Mouse (Mus musculus) left cerebral cortex, adult 18-20 months (tissue): ENCODE data around the gene Trpc5. TPM values are rescaled to one million over a fixed set of nuclear protein-coding genes. Genes with fewer than 3 reads are reported as not detected.

Experiments used
- DNase-seq, 2 experiments: peaks; one replicate each; pipeline ENCODE4 v3.0.0; 2021 to 2022; ENCODE audit warnings: low spot score in 2 of 2, mixed read lengths in 1 of 2
- total RNA-seq, 2 experiments: library from RNA; stranded (reverse); gene quantifications; 2 replicates each; pipeline ENCODE4 v1.2.3; 2021

Gene Trpc5
- total RNA-seq, 2 experiments from 2014 or later, result 14.5 to 15.6 TPM

- no peak for DNase-seq
These were observed 349.6 kb downstream of the Trpc5 start for GRCm38 (mm10) chrX:144338355-144338754.

GRCm38 (mm10) chrX:144337938-144338337 lies 350.0 kb downstream of the Trpc5 start:
- DNase-seq, result no peak

GRCm38 (mm10) chrX:144335332-144336015 lies 352.5 kb downstream of the Trpc5 start:
- DNase-seq, result no peak

Other genes with a start within 250 kb of the Trpc5 start
- gene Trpc5os, start 231.6 kb downstream of the Trpc5 start, total RNA-seq, result not detected
- 1 to 10 TPM; 2.0 to 2.6 TPM for gene Rtl4, start 727 bp upstream of the Trpc5 start, total RNA-seq